Mouse (Mus musculus) kidney, postnatal 10 days (tissue): Measurements from ENCODE around the gene Prkcsh.

ENCODE experiments used
- DNase-seq: peaks from one replicate; pipeline ENCODE4 v3.0.0; 2021; ENCODE audit warnings: mixed read lengths

The Prkcsh gene

GRCm38 (mm10) chr9:21987592-21988342, 14.8 kb upstream of the Prkcsh start:
- DNase-seq = peak; percentile 39

GRCm38 (mm10) chr9:21988421-21989101, 14.0 kb upstream of the Prkcsh start:
- peak; percentile 76 for DNase-seq

GRCm38 (mm10) chr9:21989230-21990110, 13.1 kb upstream of the Prkcsh start, which contains the start of gene Rgl3:
Gene Rgl3 (minus strand): TSS chr9:21989446.
- peak; percentile 86 for DNase-seq

GRCm38 (mm10) chr9:21992227-21992626, 10.4 kb upstream of the Prkcsh start:
- DNase-seq = no peak

GRCm38 (mm10) chr9:21996178-21996867, 6.3 kb upstream of the Prkcsh start:
- no peak for DNase-seq

GRCm38 (mm10) chr9:22000296-22000695, 2.3 kb upstream of the Prkcsh start:
- no peak for DNase-seq

- no peak for DNase-seq
These were observed 973 bp upstream of the Prkcsh start for GRCm38 (mm10) chr9:22001633-22002032.

GRCm38 (mm10) chr9:22003163-22003554, 553 bp downstream of the Prkcsh start:
- DNase-seq = peak; percentile 66

GRCm38 (mm10) chr9:22004546-22004945, 1.9 kb downstream of the Prkcsh start:
- no peak for DNase-seq

- no peak for DNase-seq
These were observed 8.4 kb downstream of the Prkcsh start for GRCm38 (mm10) chr9:22011055-22011454.

GRCm38 (mm10) chr9:22012731-22013130, 10.1 kb downstream of the Prkcsh start:
- no peak for DNase-seq

GRCm38 (mm10) chr9:22016245-22016644, 13.6 kb downstream of the Prkcsh start:
- DNase-seq = no peak

GRCm38 (mm10) chr9:22017208-22017825, 14.7 kb downstream of the Prkcsh start:
- no peak for DNase-seq

GRCm38 (mm10) chr9:22024592-22024991, 22.0 kb downstream of the Prkcsh start:
- no peak for DNase-seq

GRCm38 (mm10) chr9:22028467-22028866, 25.9 kb downstream of the Prkcsh start:
- DNase-seq = no peak

GRCm38 (mm10) chr9:22030386-22030785, 27.8 kb downstream of the Prkcsh start:
- no peak for DNase-seq

- DNase-seq = no peak
These were observed 32.9 kb downstream of the Prkcsh start for GRCm38 (mm10) chr9:22035300-22036044.

GRCm38 (mm10) chr9:22037826-22038225, 35.2 kb downstream of the Prkcsh start:
- no peak for DNase-seq

- no peak for DNase-seq
These were observed 39.2 kb downstream of the Prkcsh start for GRCm38 (mm10) chr9:22041832-22042231.

GRCm38 (mm10) chr9:22047329-22047728, 44.7 kb downstream of the Prkcsh start:
- DNase-seq = no peak

- DNase-seq = no peak
These were observed 46.7 kb downstream of the Prkcsh start for GRCm38 (mm10) chr9:22049315-22049714.
